Mouse (Mus musculus): ENCODE measurements around the gene Ccn6. TPM values are rescaled to one million over a fixed set of nuclear protein-coding genes. Genes with fewer than 3 reads are reported as not detected.

Gene Ccn6
- polyA plus RNA-seq, 1 experiment from 2014 or later = 0.19 TPM

GRCm38 (mm10) chr10:39156719-39157118 lies 6.9 kb downstream of the Ccn6 start:
- H3K4me2 ChIP-seq = no peak overlapping the region
- WGBS = 90% methylated on average over 5 of the region's 5 CpGs
- H3K27me3 ChIP-seq = no peaks in the 10 kb centered on the region
- H3K4me1 ChIP-seq = no peaks in the 10 kb centered on the region
- no peak overlapping the region for H3K9ac ChIP-seq
- no peak for ATAC-seq (ENCODE audit: low FRiP score)
- peaks cover 5% of the 10 kb centered on the region; the same call in 1 of the 2 replicates for H3K36me3 ChIP-seq (replicated peaks)
- H3K4me3 ChIP-seq (replicated peaks) = no peak overlapping the region
- H3K27ac ChIP-seq = no peak overlapping the region
- H3K9me3 ChIP-seq = no peaks in the 10 kb centered on the region

- 85% methylated on average over 12 of the region's 12 CpGs for WGBS
- Histone ChIP-seq H3K4me3 (replicated peaks) (no peak overlapping the region), H3K36me3 (replicated peaks) (peaks cover 77% of the 10 kb centered on the region), H3K27me3 (no peaks in the 10 kb centered on the region), H3K4me1 (no peaks in the 10 kb centered on the region), H3K9me3 (no peaks in the 10 kb centered on the region), H3K4me2 (no peak overlapping the region), H3K27ac (no peak overlapping the region), H3K9ac (no peak overlapping the region)
- no peak for ATAC-seq (ENCODE audit: low FRiP score)
These were observed 21.4 kb downstream of the Ccn6 start for GRCm38 (mm10) chr10:39142216-39142615.

GRCm38 (mm10) chr10:39141401-39141800 lies 22.2 kb downstream of the Ccn6 start:
- Histone ChIP-seq H3K9me3 (no peaks in the 10 kb centered on the region), H3K4me2 (no peak overlapping the region), H3K27me3 (no peaks in the 10 kb centered on the region), H3K36me3 (replicated peaks) (peaks cover 71% of the 10 kb centered on the region), H3K9ac (no peak overlapping the region), H3K27ac (no peak overlapping the region), H3K4me1 (no peaks in the 10 kb centered on the region), H3K4me3 (replicated peaks) (no peak overlapping the region)
- 96% methylated on average over 2 of the region's 2 CpGs for WGBS
- ATAC-seq (ENCODE audit: low FRiP score) = no peak

GRCm38 (mm10) chr10:39140843-39141242 lies 22.8 kb downstream of the Ccn6 start:
- Histone ChIP-seq H3K27ac (no peak overlapping the region), H3K4me2 (no peak overlapping the region), H3K36me3 (replicated peaks) (peaks cover 66% of the 10 kb centered on the region), H3K4me1 (0 out of 2 replicates have a peak, but pooled peaks cover 1% of the 10 kb centered on the region), H3K9ac (no peak overlapping the region), H3K4me3 (replicated peaks) (no peak overlapping the region), H3K27me3 (no peaks in the 10 kb centered on the region), H3K9me3 (no peaks in the 10 kb centered on the region)
- 94% methylated on average over 14 of the region's 14 CpGs for WGBS
- ATAC-seq (ENCODE audit: low FRiP score) = no peak

GRCm38 (mm10) chr10:39138761-39139160 lies 24.8 kb downstream of the Ccn6 start:
- Histone ChIP-seq H3K9me3 (no peaks in the 10 kb centered on the region), H3K27me3 (no peaks in the 10 kb centered on the region)

GRCm38 (mm10) chr10:39137766-39138165 lies 25.8 kb downstream of the Ccn6 start:
- ATAC-seq (ENCODE audit: low FRiP score) = no peak
- 92% methylated on average over 3 of the region's 3 CpGs for WGBS

More at GRCm38 (mm10) chr10:39138761-39139160, 24.8 kb downstream of the Ccn6 start:
- 88% methylated on average over 6 of the region's 6 CpGs for WGBS
- H3K27ac ChIP-seq = no peak overlapping the region
- no peak overlapping the region for H3K9ac ChIP-seq
- no peak for ATAC-seq (ENCODE audit: low FRiP score)
- H3K4me3 ChIP-seq (replicated peaks) = no peak overlapping the region
- H3K4me1 ChIP-seq = peaks cover 16% of the 10 kb centered on the region
- H3K4me2 ChIP-seq = no peak overlapping the region
- peaks cover 49% of the 10 kb centered on the region for H3K36me3 ChIP-seq (replicated peaks)

GRCm38 (mm10) chr10:39133462-39134310 lies 29.9 kb downstream of the Ccn6 start, which contains the start of the genes Fam229b and Tube1:
Gene Fam229b (minus strand): TSS chr10:39133914.
Gene Tube1 (plus strand): TSS chr10:39133976.
- Histone ChIP-seq H3K4me3 (replicated peaks) (peak within 1 kb of the TSS; percentile 80), H3K27me3 (no peaks in the 10 kb centered on the region), H3K36me3 (replicated peaks) (peaks cover 14% of the 10 kb centered on the region), H3K4me2 (peak within 1 kb of the TSS; percentile 81), H3K4me1 (peaks cover 20% of the 10 kb centered on the region), H3K27ac (peak within 1 kb of the TSS; percentile 51; the same call in 1 of the 2 replicates), H3K9me3 (no peaks in the 10 kb centered on the region), H3K9ac (peak within 1 kb of the TSS; percentile 78)
- ATAC-seq (ENCODE audit: low FRiP score) = peak; percentile 93
- 5% methylated on average over 47 of the region's 47 CpGs for WGBS

More at GRCm38 (mm10) chr10:39137766-39138165, 25.8 kb downstream of the Ccn6 start:
- H3K4me3 ChIP-seq (replicated peaks) = no peak overlapping the region
- peaks cover 20% of the 10 kb centered on the region for H3K4me1 ChIP-seq
- no peak overlapping the region for H3K9ac ChIP-seq
- no peaks in the 10 kb centered on the region for H3K27me3 ChIP-seq
- H3K27ac ChIP-seq = no peak overlapping the region
- H3K36me3 ChIP-seq (replicated peaks) = peaks cover 40% of the 10 kb centered on the region
- H3K9me3 ChIP-seq = no peaks in the 10 kb centered on the region
- no peak overlapping the region for H3K4me2 ChIP-seq

- WGBS = 41% methylated on average over 4 of the region's 4 CpGs
- Histone ChIP-seq H3K27me3 (no peaks in the 10 kb centered on the region), H3K36me3 (replicated peaks) (no peaks in the 10 kb centered on the region; the same call in 1 of the 2 replicates), H3K4me2 (no peak overlapping the region), H3K9me3 (no peaks in the 10 kb centered on the region), H3K4me1 (no peaks in the 10 kb centered on the region), H3K4me3 (replicated peaks) (no peak overlapping the region), H3K9ac (no peak overlapping the region), H3K27ac (no peak overlapping the region)
- no peak for ATAC-seq (ENCODE audit: low FRiP score)
These were observed 42.2 kb downstream of the Ccn6 start for GRCm38 (mm10) chr10:39121412-39121811.

GRCm38 (mm10) chr10:39109489-39109874 lies 54.1 kb downstream of the Ccn6 start:
- Histone ChIP-seq H3K4me3 (replicated peaks) (no peak overlapping the region), H3K36me3 (replicated peaks) (no peaks in the 10 kb centered on the region), H3K9me3 (no peaks in the 10 kb centered on the region), H3K27ac (no peak overlapping the region; the same call in 1 of the 2 replicates), H3K27me3 (no peaks in the 10 kb centered on the region), H3K4me2 (no peak overlapping the region), H3K4me1 (0 out of 2 replicates have a peak, but pooled peaks cover 2% of the 10 kb centered on the region), H3K9ac (no peak overlapping the region)
- 71% methylated on average over 4 of the region's 4 CpGs for WGBS
- ATAC-seq (ENCODE audit: low FRiP score) = no peak

- H3K27ac ChIP-seq = no peak overlapping the region
- H3K4me3 ChIP-seq (replicated peaks) = no peak overlapping the region
- no peaks in the 10 kb centered on the region for H3K9me3 ChIP-seq
- no peaks in the 10 kb centered on the region for H3K36me3 ChIP-seq (replicated peaks)
- WGBS = 72% methylated on average over 10 of the region's 10 CpGs
- H3K4me1 ChIP-seq = 0 out of 2 replicates have a peak, but pooled peaks cover 2% of the 10 kb centered on the region
- no peak for ATAC-seq (ENCODE audit: low FRiP score)
- no peaks in the 10 kb centered on the region for H3K27me3 ChIP-seq
- H3K4me2 ChIP-seq = no peak overlapping the region
- no peak overlapping the region for H3K9ac ChIP-seq
These were observed 54.6 kb downstream of the Ccn6 start for GRCm38 (mm10) chr10:39108837-39109488.

- no peaks in the 10 kb centered on the region for H3K9me3 ChIP-seq
- no peak overlapping the region for H3K9ac ChIP-seq
- 15% methylated on average over 4 of the region's 4 CpGs for WGBS
- H3K4me3 ChIP-seq (replicated peaks) = no peak overlapping the region
- ATAC-seq (ENCODE audit: low FRiP score) = no peak
- 0 out of 2 replicates have a peak, but pooled peaks cover 2% of the 10 kb centered on the region for H3K4me1 ChIP-seq
- no peaks in the 10 kb centered on the region for H3K27me3 ChIP-seq
- no peak overlapping the region for H3K4me2 ChIP-seq
- no peaks in the 10 kb centered on the region for H3K36me3 ChIP-seq (replicated peaks)
- H3K27ac ChIP-seq = no peak overlapping the region
These were observed 56.7 kb downstream of the Ccn6 start for GRCm38 (mm10) chr10:39106935-39107334.

GRCm38 (mm10) chr10:39106413-39106812 lies 57.2 kb downstream of the Ccn6 start:
- Histone ChIP-seq H3K27me3 (no peaks in the 10 kb centered on the region), H3K27ac (no peak overlapping the region), H3K4me2 (no peak overlapping the region), H3K36me3 (replicated peaks) (no peaks in the 10 kb centered on the region), H3K4me3 (replicated peaks) (no peak overlapping the region), H3K9ac (no peak overlapping the region), H3K4me1 (0 out of 2 replicates have a peak, but pooled peaks cover 2% of the 10 kb centered on the region), H3K9me3 (no peaks in the 10 kb centered on the region)
- no peak for ATAC-seq (ENCODE audit: low FRiP score)
- WGBS = 48% methylated on average over 3 of the region's 3 CpGs

Data from forebrain, embryonic 12.5 days (tissue).